Mouse (Mus musculus) C2C12 (cell line): ENCODE measurements around the gene Tnfrsf8.

ENCODE experiments used
- CEBPB ChIP-seq: IDR thresholded peaks from one replicate; pipeline ENCODE4 v1.6.1; 2011; ENCODE audit warnings: low read depth, mild to moderate bottlenecking, control low read depth, moderate library complexity
- CTCF ChIP-seq: IDR thresholded peaks from one replicate; pipeline ENCODE4 v1.5.1; 2011; ENCODE audit not compliant: control insufficient read depth, insufficient read depth, insufficient read length
- FOSL1 ChIP-seq: IDR thresholded peaks from one replicate; pipeline ENCODE4 v1.8.0; 2011; ENCODE audit warnings: mild to moderate bottlenecking, low read length; ENCODE audit not compliant: poor library complexity, insufficient read depth, severe bottlenecking
- USF1 ChIP-seq: IDR thresholded peaks from one replicate; pipeline ENCODE4 v1.6.1; 2011; ENCODE audit warnings: low read depth, mild to moderate bottlenecking, control low read depth, moderate library complexity

- TF ChIP-seq CTCF: no peak
- peak; percentile 52 for TF ChIP-seq USF1
- no peak for TF ChIP-seq CEBPB
- no peak for TF ChIP-seq FOSL1
These were observed 85.3 kb downstream of the Tnfrsf8 start for GRCm38 (mm10) chr4:145229524-145230163.
